In genomic region chr5:77383799-77384554, GRCm38 (mm10) we compare ENCODE assay signal across 12 mouse cellular contexts. TPM values are rescaled to one million over a fixed set of nuclear protein-coding genes. Genes with fewer than 3 reads are reported as not detected.
DNase-seq lines count a peak whose midpoint lies in the region; ATAC-seq and TF ChIP-seq lines count a peak whose summit lies in the region.
"Had no signal": no experiment of that assay in that cellular context is flagged by ENCODE, and none has a peak within 500 bp of the region (broad histone marks: within the 10 kb centered on the region; RNA-seq: fewer than 3 reads in every experiment).

No protein-coding gene starts in this region.

- 68% methylated on average over 5 of the region's 5 CpGs for WGBS in liver, adult 2 months
- 61% methylated on average over 5 of the region's 5 CpGs for WGBS in liver, embryonic 12.5 days (ENCODE audit: insufficient replicate concordance)

- TF ChIP-seq POLR2A in liver, adult 2 months (IDR thresholded peaks at IDR 0.05; ENCODE audit: extremely low read depth, insufficient read depth, low read length) = no peak

- H3K27ac ChIP-seq in liver, adult 2 months (replicated peaks; ENCODE audit: insufficient read depth, low read depth, low read length) = peak overlapping the region; percentile 19; the same call in 1 of the 2 replicates
- no peak overlapping the region for H3K27ac ChIP-seq in liver, embryonic 12.5 days
- H3K27ac ChIP-seq: forebrain, embryonic 15.5 days; liver, embryonic 14.5 days had no signal

- H3K36me3 ChIP-seq in liver, adult 2 months (ENCODE audit: control insufficient read depth, insufficient read depth, low read length) = no peaks in the 10 kb centered on the region
- H3K36me3 ChIP-seq in liver, embryonic 12.5 days = no peaks in the 10 kb centered on the region
- H3K36me3 ChIP-seq: forebrain, embryonic 15.5 days had no signal

- no peak overlapping the region for H3K9ac ChIP-seq in liver, adult 2 months (ENCODE audit: low read depth, low read length)
- no peak overlapping the region for H3K9ac ChIP-seq in liver, embryonic 12.5 days
- H3K9ac ChIP-seq: forebrain, embryonic 15.5 days; liver, embryonic 14.5 days had no signal

- peaks cover 9% of the 10 kb centered on the region for H3K4me1 ChIP-seq in liver, adult 2 months (ENCODE audit: control insufficient read depth, insufficient read depth, low read length)
- H3K4me1 ChIP-seq in liver, embryonic 12.5 days = peaks cover 22% of the 10 kb centered on the region; the same call in 1 of the 2 replicates
- H3K4me1 ChIP-seq: forebrain, embryonic 15.5 days had no signal

- ATAC-seq in liver, embryonic 12.5 days = no peak
- peak; percentile 76 for ATAC-seq in activated CD4-positive, CD25-positive, alpha-beta regulatory T cell, adult 4 months
- ATAC-seq: forebrain, embryonic 15.5 days had no signal

- no peak overlapping the region for H3K4me2 ChIP-seq in liver, embryonic 12.5 days
- H3K4me2 ChIP-seq: forebrain, embryonic 15.5 days had no signal

- no peaks in the 10 kb centered on the region for H3K9me3 ChIP-seq in liver, embryonic 12.5 days (replicated peaks)
- H3K9me3 ChIP-seq: forebrain, embryonic 15.5 days had no signal

- H3K4me3 ChIP-seq in liver, adult 2 months (ENCODE audit: insufficient read depth, low read depth, low read length) = no peak overlapping the region
- H3K4me3 ChIP-seq in liver, embryonic 12.5 days = no peak overlapping the region
- H3K4me3 ChIP-seq: forebrain, embryonic 15.5 days had no signal

- no peaks in the 10 kb centered on the region for H3K79me2 ChIP-seq in liver, adult 2 months (ENCODE audit: control insufficient read depth, insufficient read depth, low read length)

- no peak for TF ChIP-seq CTCF in liver, adult 2 months (IDR thresholded peaks at IDR 0.05; ENCODE audit: low read depth, low read length)

- no peak for DNase-seq in liver, adult 2 months (ENCODE audit: extremely low read depth, low read depth, low spot score)
- DNase-seq in kidney, adult 8-10 months = peak; percentile 77 to 92
- peak; percentile 65 for DNase-seq in lung, postnatal 36 days
- no peak for DNase-seq in left cerebral cortex, adult 18-20 months (ENCODE audit: low spot score in 2 of 2)
- DNase-seq in thymus, adult 18-20 months = no peak
- DNase-seq in frontal cortex, postnatal 25 days (ENCODE audit: low spot score in 2 of 2) = no peak
- DNase-seq: layer of hippocampus, adult 9-11 months had no signal

- no peaks in the 10 kb centered on the region for H3K27me3 ChIP-seq in liver, adult 2 months (ENCODE audit: control insufficient read depth, insufficient read depth, low read length)
- no peaks in the 10 kb centered on the region for H3K27me3 ChIP-seq in liver, embryonic 12.5 days (replicated peaks)
- H3K27me3 ChIP-seq: forebrain, embryonic 15.5 days had no signal

RNA-seq across cellular contexts. Expression of gene Igfbp7, which starts 23.9 kb away (rescaled TPM):
- 69.7 and 96.6 TPM in 2 replicates for total RNA-seq in liver, adult 2 months (2014; rRNA removed)
- polyA plus RNA-seq in liver, adult 2 months (2012; rRNA removed) = 336 and 387 TPM in 2 replicates
- 13.4 and 14.2 TPM in 2 replicates for polyA plus RNA-seq in liver, embryonic 12.5 days (2016; fragmentation: Nextera tagmentation; extraction: Ambion mirVana)
- polyA plus RNA-seq in activated CD4-positive, CD25-positive, alpha-beta regulatory T cell, adult 4 months (2017; shearing (Covaris generic)) = under 1 TPM in 1 of 2 experiments, not detected in 1; 0.44 TPM
- 10 to 100 TPM; 36.1 to 38.5 TPM for total RNA-seq in left cerebral cortex, adult 18-20 months (2021)
- total RNA-seq: MEL had no signal

Comparison
In these comparisons a context has a peak if more than half of its experiments do, and no peak if none do; other contexts are left out.
1. RNA of gene Igfbp7, which starts 23.9 kb away (polyA plus RNA-seq): 336 to 387 TPM in liver, adult 2 months; 13.4 to 14.2 TPM in liver, embryonic 12.5 days and 0.44 TPM in activated CD4-positive, CD25-positive, alpha-beta regulatory T cell, adult 4 months; every median in the first group is over 10 times any median in the second.
2. DNase-seq: peak in kidney, adult 8-10 months (2 of 2) and lung, postnatal 36 days (single experiment); none in liver, adult 2 months (single experiment), left cerebral cortex, adult 18-20 months (0 of 2), thymus, adult 18-20 months (0 of 2) and frontal cortex, postnatal 25 days (0 of 2).